Comparison of ENCODE assay signal across 20 mouse cellular contexts in genomic region chr3:107231202-107231601, GRCm38 (mm10). TPM values are rescaled to one million over a fixed set of nuclear protein-coding genes. Genes with fewer than 3 reads are reported as not detected.
DNase-seq lines count a peak whose midpoint lies in the region; ATAC-seq and TF ChIP-seq lines count a peak whose summit lies in the region.
"Had no signal": no experiment of that assay in that cellular context is flagged by ENCODE, and none has a peak within 500 bp of the region (broad histone marks: within the 10 kb centered on the region; RNA-seq: fewer than 3 reads in every experiment).

No protein-coding gene starts in this region.

- TF ChIP-seq EP300 in liver, postnatal 0 days (IDR thresholded peaks at IDR 0.05; ENCODE audit: low read depth) = no peak

- no peak overlapping the region for H3K4me2 ChIP-seq in intestine, postnatal 0 days (replicated peaks; ENCODE audit: low read depth)
- no peak overlapping the region for H3K4me2 ChIP-seq in intestine, embryonic 15.5 days (replicated peaks)
- H3K4me2 ChIP-seq in liver, postnatal 0 days (ENCODE audit: low read depth, low read length) = no peak overlapping the region
- no peak overlapping the region for H3K4me2 ChIP-seq in liver, embryonic 11.5 days
- no peak overlapping the region for H3K4me2 ChIP-seq in embryonic facial prominence, embryonic 14.5 days (ENCODE audit: low read depth, low read length)
- H3K4me2 ChIP-seq: embryonic facial prominence, embryonic 12.5 days; forebrain, embryonic 12.5 days; hindbrain, embryonic 12.5 days had no signal

- H3K36me3 ChIP-seq in intestine, postnatal 0 days (ENCODE audit: control insufficient read depth, insufficient read depth) = no peaks in the 10 kb centered on the region
- H3K36me3 ChIP-seq in intestine, embryonic 15.5 days = no peaks in the 10 kb centered on the region
- no peaks in the 10 kb centered on the region for H3K36me3 ChIP-seq in liver, postnatal 0 days (replicated peaks; ENCODE audit: insufficient read depth, low read length)
- no peaks in the 10 kb centered on the region for H3K36me3 ChIP-seq in liver, embryonic 11.5 days (ENCODE audit: control insufficient read depth, insufficient read depth, low read length)
- H3K36me3 ChIP-seq in embryonic facial prominence, embryonic 14.5 days (ENCODE audit: control insufficient read depth, insufficient read depth, low read length) = no peaks in the 10 kb centered on the region
- H3K36me3 ChIP-seq: embryonic facial prominence, embryonic 12.5 days; forebrain, embryonic 12.5 days; hindbrain, embryonic 12.5 days had no signal

- H3K27me3 ChIP-seq in intestine, postnatal 0 days (replicated peaks; ENCODE audit: control insufficient read depth, insufficient read depth, low read length) = no peaks in the 10 kb centered on the region
- H3K27me3 ChIP-seq in intestine, embryonic 15.5 days (replicated peaks) = no peaks in the 10 kb centered on the region
- no peaks in the 10 kb centered on the region for H3K27me3 ChIP-seq in liver, postnatal 0 days (ENCODE audit: insufficient read depth, low read length)
- H3K27me3 ChIP-seq in liver, embryonic 11.5 days (replicated peaks; ENCODE audit: control insufficient read depth, insufficient read depth, low read length) = no peaks in the 10 kb centered on the region; the same call in 1 of the 2 replicates
- no peaks in the 10 kb centered on the region for H3K27me3 ChIP-seq in embryonic facial prominence, embryonic 14.5 days (replicated peaks; ENCODE audit: control insufficient read depth, insufficient read depth, low read length)
- H3K27me3 ChIP-seq: embryonic facial prominence, embryonic 12.5 days; hindbrain, embryonic 12.5 days had no signal

- H3K4me1 ChIP-seq in intestine, postnatal 0 days (replicated peaks; ENCODE audit: control insufficient read depth, insufficient read depth, low read length) = no peaks in the 10 kb centered on the region
- H3K4me1 ChIP-seq in intestine, embryonic 15.5 days (replicated peaks) = peaks cover 20% of the 10 kb centered on the region
- H3K4me1 ChIP-seq in liver, postnatal 0 days (ENCODE audit: insufficient read depth) = peaks cover 4% of the 10 kb centered on the region; the same call in 1 of the 2 replicates
- H3K4me1 ChIP-seq in liver, embryonic 11.5 days (replicated peaks; ENCODE audit: control insufficient read depth, insufficient read depth, low read length) = no peaks in the 10 kb centered on the region
- 0 out of 2 replicates have a peak, but pooled peaks cover 5% of the 10 kb centered on the region for H3K4me1 ChIP-seq in embryonic facial prominence, embryonic 14.5 days (ENCODE audit: control insufficient read depth, insufficient read depth, low read length)
- H3K4me1 ChIP-seq: hindbrain, embryonic 12.5 days had no signal

- DNase-seq in liver, postnatal 0 days = no peak
- DNase-seq in liver, embryonic 11.5 days (ENCODE audit: low spot score) = no peak
- peak; percentile 18 for DNase-seq in embryonic facial prominence, embryonic 14.5 days (ENCODE audit: low spot score)
- DNase-seq in left cerebral cortex, adult 11 months (ENCODE audit: low spot score) = no peak
- DNase-seq: adrenal gland, adult 2 months; adrenal gland, postnatal 25 days; cerebellum, adult 2 months; cerebellum, postnatal 10 days; gastrocnemius, postnatal 25 days; heart, postnatal 10 days; heart, postnatal 4 days had no signal

- TF ChIP-seq CTCF in intestine, postnatal 0 days (IDR thresholded peaks at IDR 0.05; ENCODE audit: low read depth) = no peak
- TF ChIP-seq CTCF in liver, postnatal 0 days (IDR thresholded peaks at IDR 0.05; ENCODE audit: low read depth) = no peak

- H3K27ac ChIP-seq in intestine, postnatal 0 days (ENCODE audit: low read depth, low read length) = peak overlapping the region; percentile 54; the same call in 1 of the 2 replicates
- no peak overlapping the region for H3K27ac ChIP-seq in intestine, embryonic 15.5 days
- H3K27ac ChIP-seq in liver, postnatal 0 days (ENCODE audit: low read depth) = peak overlapping the region; percentile 31
- no peak overlapping the region for H3K27ac ChIP-seq in liver, embryonic 11.5 days (ENCODE audit: low read depth, low read length)
- no peak overlapping the region for H3K27ac ChIP-seq in embryonic facial prominence, embryonic 14.5 days (replicated peaks; ENCODE audit: low read depth, low read length)
- H3K27ac ChIP-seq: embryonic facial prominence, embryonic 12.5 days; forebrain, embryonic 12.5 days; hindbrain, embryonic 12.5 days had no signal

- 59% methylated on average over 4 of the region's 4 CpGs for WGBS in intestine, postnatal 0 days
- WGBS in intestine, embryonic 15.5 days = 69% methylated on average over 4 of the region's 4 CpGs
- WGBS in liver, postnatal 0 days (ENCODE audit: insufficient replicate concordance) = 66% methylated on average over 4 of the region's 4 CpGs
- WGBS in liver, embryonic 11.5 days = 59% methylated on average over 4 of the region's 4 CpGs
- 38% methylated on average over 4 of the region's 4 CpGs for WGBS in embryonic facial prominence, embryonic 14.5 days

- H3K4me3 ChIP-seq in intestine, postnatal 0 days (ENCODE audit: low read depth, low read length) = no peak overlapping the region
- H3K4me3 ChIP-seq in intestine, embryonic 15.5 days (replicated peaks) = no peak overlapping the region
- no peak overlapping the region for H3K4me3 ChIP-seq in liver, postnatal 0 days (ENCODE audit: low read depth, low read length)
- no peak overlapping the region for H3K4me3 ChIP-seq in liver, embryonic 11.5 days (ENCODE audit: low read depth, low read length)
- H3K4me3 ChIP-seq in embryonic facial prominence, embryonic 14.5 days (ENCODE audit: low read depth, low read length) = no peak overlapping the region
- H3K4me3 ChIP-seq: embryonic facial prominence, embryonic 12.5 days; forebrain, embryonic 12.5 days; hindbrain, embryonic 12.5 days had no signal

- no peaks in the 10 kb centered on the region for H3K9me3 ChIP-seq in intestine, postnatal 0 days (ENCODE audit: control insufficient read depth)
- no peaks in the 10 kb centered on the region for H3K9me3 ChIP-seq in intestine, embryonic 15.5 days
- H3K9me3 ChIP-seq in liver, postnatal 0 days (ENCODE audit: low read length) = no peaks in the 10 kb centered on the region
- H3K9me3 ChIP-seq in liver, embryonic 11.5 days (ENCODE audit: control insufficient read depth, low read length) = no peaks in the 10 kb centered on the region
- no peaks in the 10 kb centered on the region for H3K9me3 ChIP-seq in embryonic facial prominence, embryonic 14.5 days (ENCODE audit: control insufficient read depth, low read length)
- H3K9me3 ChIP-seq: embryonic facial prominence, embryonic 12.5 days; forebrain, embryonic 12.5 days; hindbrain, embryonic 12.5 days had no signal

- no peak overlapping the region for H3K9ac ChIP-seq in intestine, postnatal 0 days (ENCODE audit: low read depth, low read length)
- no peak overlapping the region for H3K9ac ChIP-seq in intestine, embryonic 15.5 days
- no peak overlapping the region for H3K9ac ChIP-seq in liver, postnatal 0 days (replicated peaks)
- H3K9ac ChIP-seq in liver, embryonic 11.5 days (ENCODE audit: low read depth, low read length) = no peak overlapping the region
- H3K9ac ChIP-seq in embryonic facial prominence, embryonic 14.5 days (ENCODE audit: low read depth, low read length) = no peak overlapping the region
- H3K9ac ChIP-seq: embryonic facial prominence, embryonic 12.5 days; forebrain, embryonic 12.5 days; hindbrain, embryonic 12.5 days had no signal

- no peak for ATAC-seq in intestine, postnatal 0 days
- ATAC-seq in intestine, embryonic 15.5 days = no peak
- ATAC-seq in liver, postnatal 0 days = no peak
- ATAC-seq in liver, embryonic 11.5 days (replicated peaks; ENCODE audit: low FRiP score) = no peak
- ATAC-seq in embryonic facial prominence, embryonic 14.5 days (ENCODE audit: low read depth) = no peak
- ATAC-seq: forebrain, embryonic 16.5 days; hindbrain, embryonic 16.5 days had no signal

RNA-seq across cellular contexts. Expression of gene A630076J17Rik, which starts 0.8 kb away (rescaled TPM):
- 0.83 and 1.1 TPM in 2 replicates for polyA plus RNA-seq in intestine, postnatal 0 days (2015; fragmentation: Nextera tagmentation; extraction: Ambion mirVana)
- 0.13 TPM in 1 of 2 replicates, not detected in the other for polyA plus RNA-seq in intestine, embryonic 15.5 days (2015; fragmentation: Nextera tagmentation; extraction: Ambion mirVana)
- polyA plus RNA-seq in liver, postnatal 0 days (2015; fragmentation: Nextera tagmentation; extraction: Ambion mirVana) = 0.24 and 0.26 TPM in 2 replicates
- polyA plus RNA-seq in liver, embryonic 11.5 days (2014; fragmentation: Nextera tagmentation; extraction: Ambion mirVana) = not detected in 2 replicates
- not detected in 2 replicates for polyA plus RNA-seq in embryonic facial prominence, embryonic 14.5 days (2014; fragmentation: Nextera tagmentation; extraction: Ambion mirVana)
- polyA plus RNA-seq: adrenal gland, adult 2 months; cerebellum, adult 2 months; embryonic facial prominence, embryonic 12.5 days; forebrain, embryonic 12.5 days; forebrain, embryonic 16.5 days; frontal cortex, adult 2 months; hindbrain, embryonic 12.5 days; hindbrain, embryonic 16.5 days had no signal

RNA-seq across cellular contexts. Expression of gene Prok1, which starts 8.3 kb away (rescaled TPM):
- polyA plus RNA-seq in intestine, postnatal 0 days (2015; fragmentation: Nextera tagmentation; extraction: Ambion mirVana) = 0.09 TPM in 1 of 2 replicates, not detected in the other
- not detected in 2 replicates for polyA plus RNA-seq in intestine, embryonic 15.5 days (2015; fragmentation: Nextera tagmentation; extraction: Ambion mirVana)
- polyA plus RNA-seq in liver, postnatal 0 days (2015; fragmentation: Nextera tagmentation; extraction: Ambion mirVana) = 9.8 and 10.5 TPM in 2 replicates
- polyA plus RNA-seq in liver, embryonic 11.5 days (2014; fragmentation: Nextera tagmentation; extraction: Ambion mirVana) = not detected in 2 replicates
- polyA plus RNA-seq in embryonic facial prominence, embryonic 14.5 days (2014; fragmentation: Nextera tagmentation; extraction: Ambion mirVana) = 0.14 TPM in 1 of 2 replicates, not detected in the other
- polyA plus RNA-seq: adrenal gland, adult 2 months; embryonic facial prominence, embryonic 12.5 days; forebrain, embryonic 12.5 days; heart, embryonic 14.5 days; hindbrain, embryonic 12.5 days had no signal

RNA-seq across cellular contexts. Expression of gene Cym, which starts 9.7 kb away (rescaled TPM):
- 121 and 284 TPM in 2 replicates for polyA plus RNA-seq in intestine, postnatal 0 days (2015; fragmentation: Nextera tagmentation; extraction: Ambion mirVana)
- 11.4 and 133 TPM in 2 replicates for polyA plus RNA-seq in intestine, embryonic 15.5 days (2015; fragmentation: Nextera tagmentation; extraction: Ambion mirVana)
- polyA plus RNA-seq in liver, postnatal 0 days (2015; fragmentation: Nextera tagmentation; extraction: Ambion mirVana) = 3.9 and 4.2 TPM in 2 replicates
- polyA plus RNA-seq in liver, embryonic 11.5 days (2014; fragmentation: Nextera tagmentation; extraction: Ambion mirVana) = 0.14 and 0.27 TPM in 2 replicates
- polyA plus RNA-seq in embryonic facial prominence, embryonic 14.5 days (2014; fragmentation: Nextera tagmentation; extraction: Ambion mirVana) = not detected in 2 replicates
- polyA plus RNA-seq: cerebellum, adult 2 months; forebrain, embryonic 12.5 days; forebrain, embryonic 16.5 days; hindbrain, embryonic 12.5 days had no signal

RNA-seq across cellular contexts. Expression of gene Lamtor5, which starts 47.5 kb away (rescaled TPM):
- 206 and 210 TPM in 2 replicates for polyA plus RNA-seq in intestine, postnatal 0 days (2015; fragmentation: Nextera tagmentation; extraction: Ambion mirVana)
- 200 and 209 TPM in 2 replicates for polyA plus RNA-seq in intestine, embryonic 15.5 days (2015; fragmentation: Nextera tagmentation; extraction: Ambion mirVana)
- 94.0 and 99.8 TPM in 2 replicates for polyA plus RNA-seq in liver, postnatal 0 days (2015; fragmentation: Nextera tagmentation; extraction: Ambion mirVana)
- 172 and 185 TPM in 2 replicates for polyA plus RNA-seq in liver, embryonic 11.5 days (2014; fragmentation: Nextera tagmentation; extraction: Ambion mirVana)
- polyA plus RNA-seq in embryonic facial prominence, embryonic 14.5 days (2014; fragmentation: Nextera tagmentation; extraction: Ambion mirVana) = 182 and 192 TPM in 2 replicates

RNA-seq across cellular contexts. Expression of gene Kcna10, which starts 48.3 kb away (rescaled TPM):
- polyA plus RNA-seq in intestine, postnatal 0 days (2015; fragmentation: Nextera tagmentation; extraction: Ambion mirVana) = not detected in 2 replicates
- not detected in 2 replicates for polyA plus RNA-seq in intestine, embryonic 15.5 days (2015; fragmentation: Nextera tagmentation; extraction: Ambion mirVana)
- not detected in 2 replicates for polyA plus RNA-seq in liver, postnatal 0 days (2015; fragmentation: Nextera tagmentation; extraction: Ambion mirVana)
- not detected in 2 replicates for polyA plus RNA-seq in liver, embryonic 11.5 days (2014; fragmentation: Nextera tagmentation; extraction: Ambion mirVana)
- polyA plus RNA-seq in embryonic facial prominence, embryonic 14.5 days (2014; fragmentation: Nextera tagmentation; extraction: Ambion mirVana) = not detected in 2 replicates
- polyA plus RNA-seq: adrenal gland, adult 2 months; embryonic facial prominence, embryonic 12.5 days; forebrain, embryonic 12.5 days; forebrain, embryonic 16.5 days; heart, embryonic 14.5 days; hindbrain, embryonic 12.5 days; hindbrain, embryonic 16.5 days had no signal

Comparison
In these comparisons a context has a peak if more than half of its experiments do, and no peak if none do; other contexts are left out.
1. H3K27ac ChIP-seq: peak in intestine, postnatal 0 days (single experiment) and liver, postnatal 0 days (single experiment); none in intestine, embryonic 15.5 days (single experiment), liver, embryonic 11.5 days (single experiment) and embryonic facial prominence, embryonic 14.5 days (single experiment).